Mouse (Mus musculus): ENCODE results near the gene Sorcs3.

Sorcs3 gene

GRCm38 (mm10) chr19:48630671-48631327 lies 425.0 kb downstream of the Sorcs3 start:
- ChIA-PET POLR2A (interaction anchor here in 1 of 4 experiments (0.6 kb wide), 1 partner anchor 597 kb away, joined by 3 read pairs; no protein-coding TSS in a partner anchor), CTCF (no interaction called here)

- ChIA-PET CTCF (no interaction called here), POLR2A (interaction anchor here in 1 of 4 experiments (0.5 kb wide), 1 partner anchor 108 kb away, joined by 3 read pairs; no protein-coding TSS in a partner anchor)
These were observed 436.7 kb downstream of the Sorcs3 start for GRCm38 (mm10) chr19:48642566-48642965.

GRCm38 (mm10) chr19:48649941-48650340 lies 444.1 kb downstream of the Sorcs3 start:
- ChIA-PET CTCF (no interaction called here), POLR2A (interaction anchor here in 1 of 4 experiments (0.6 kb wide), 1 partner anchor 1338 kb away, joined by 3 read pairs; no protein-coding TSS in a partner anchor)

- ChIA-PET POLR2A (interaction anchor here in 1 of 4 experiments (0.5 kb wide), 1 partner anchor 766 kb away, joined by 6 read pairs; no protein-coding TSS in a partner anchor), CTCF (no interaction called here)
These were observed 445.8 kb downstream of the Sorcs3 start for GRCm38 (mm10) chr19:48651617-48652016.

GRCm38 (mm10) chr19:48660201-48660600 lies 454.4 kb downstream of the Sorcs3 start:
- ChIA-PET POLR2A (no interaction called here), CTCF (no interaction called here)

GRCm38 (mm10) chr19:48679896-48680295 lies 474.1 kb downstream of the Sorcs3 start:
- POLR2A ChIA-PET = no interaction called here
- CTCF ChIA-PET = no interaction called here

- ChIA-PET POLR2A (interaction anchor here in 3 of 4 experiments (0.6 kb wide), 3 partner anchors 22 to 951 kb away, joined by 3 to 5 read pairs (median 4); partner anchors contain the start of gene Sfr1 (in 1 of the 3)), CTCF (no interaction called here)
These were observed 476.7 kb downstream of the Sorcs3 start for GRCm38 (mm10) chr19:48682485-48682884.

- POLR2A ChIA-PET = no interaction called here
- CTCF ChIA-PET = no interaction called here
These were observed 480.5 kb downstream of the Sorcs3 start for GRCm38 (mm10) chr19:48686369-48686768.

GRCm38 (mm10) chr19:48700111-48700658 lies 494.4 kb downstream of the Sorcs3 start:
- ChIA-PET CTCF (no interaction called here), POLR2A (no interaction called here)

- ChIA-PET POLR2A (no interaction called here), CTCF (interaction anchor here in 1 of 4 experiments (0.6 kb wide), 1 partner anchor 356 kb away, joined by 7 read pairs; no protein-coding TSS in a partner anchor)
These were observed 497.9 kb downstream of the Sorcs3 start for GRCm38 (mm10) chr19:48703763-48704162.

GRCm38 (mm10) chr19:48706267-48706923 lies 500.6 kb downstream of the Sorcs3 start:
- CTCF ChIA-PET = no interaction called here
- POLR2A ChIA-PET = no interaction called here

GRCm38 (mm10) chr19:48706924-48707320 lies 501.1 kb downstream of the Sorcs3 start:
- POLR2A ChIA-PET = no interaction called here
- CTCF ChIA-PET = no interaction called here

- CTCF ChIA-PET = no interaction called here
These were observed 520.1 kb downstream of the Sorcs3 start for GRCm38 (mm10) chr19:48725851-48726419.

GRCm38 (mm10) chr19:48727048-48727447 lies 521.2 kb downstream of the Sorcs3 start:
- POLR2A ChIA-PET = no interaction called here
- CTCF ChIA-PET = no interaction called here

More at GRCm38 (mm10) chr19:48725851-48726419, 520.1 kb downstream of the Sorcs3 start:
- POLR2A ChIA-PET = no interaction called here

- CTCF ChIA-PET = no interaction called here
- POLR2A ChIA-PET = no interaction called here
These were observed 521.8 kb downstream of the Sorcs3 start for GRCm38 (mm10) chr19:48727601-48728000.

- ChIA-PET CTCF (no interaction called here), POLR2A (no interaction called here)
These were observed 525.9 kb downstream of the Sorcs3 start for GRCm38 (mm10) chr19:48731731-48732130.

- ChIA-PET POLR2A (no interaction called here), CTCF (no interaction called here)
These were observed 528.5 kb downstream of the Sorcs3 start for GRCm38 (mm10) chr19:48734370-48734769.

- ChIA-PET POLR2A (no interaction called here), CTCF (no interaction called here)
These were observed 531.7 kb downstream of the Sorcs3 start for GRCm38 (mm10) chr19:48737554-48737953.

- POLR2A ChIA-PET = no interaction called here
- CTCF ChIA-PET = no interaction called here
These were observed 549.3 kb downstream of the Sorcs3 start for GRCm38 (mm10) chr19:48755156-48755555.

GRCm38 (mm10) chr19:48756831-48757230 lies 551.0 kb downstream of the Sorcs3 start:
- ChIA-PET POLR2A (no interaction called here), CTCF (no interaction called here)

- POLR2A ChIA-PET = no interaction called here
- CTCF ChIA-PET = no interaction called here
These were observed 560.7 kb downstream of the Sorcs3 start for GRCm38 (mm10) chr19:48766524-48766923.

Measured in embryonic stem cell, embryonic (primary cell).